Mouse (Mus musculus) hindbrain, embryonic 13.5 days (tissue): ENCODE measurements around the gene Meis3. TPM values are rescaled to one million over a fixed set of nuclear protein-coding genes. Genes with fewer than 3 reads are reported as not detected.
A peak's percentile ranks its signal among the peaks of the same experiment; 100 is the strongest.

Source experiments
- ATAC-seq: fragments of 200-750 bp; cut with Nextera tagmentation; 2 replicates; pipeline ENCODE4 v1.8.0; 2017; ENCODE audit warnings: moderate TSS enrichment; ENCODE audit not compliant: low FRiP score
- H3K27ac ChIP-seq: fragments of 300-500 bp; sonication (generic); 2 replicates; pipeline ENCODE4 v1.5.1; 2015; ENCODE audit warnings: inconsistent platforms, mild to moderate bottlenecking, moderate library complexity
- H3K27me3 ChIP-seq: fragments of 300-500 bp; sonication (generic); 2 replicates; pipeline ENCODE4 v1.6.1; 2015; ENCODE audit warnings: mild to moderate bottlenecking, inconsistent platforms
- H3K36me3 ChIP-seq: fragments of 300-500 bp; sonication (generic); 2 replicates; pipeline ENCODE4 v1.6.1; 2015; ENCODE audit warnings: mild to moderate bottlenecking, inconsistent platforms
- H3K4me1 ChIP-seq: fragments of 300-500 bp; sonication (generic); replicated peaks from 2 replicates; pipeline ENCODE4 v1.6.1; 2015; ENCODE audit warnings: inconsistent platforms
- H3K4me2 ChIP-seq: fragments of 300-500 bp; sonication (generic); 2 replicates; pipeline ENCODE4 v1.6.1; 2015; ENCODE audit warnings: inconsistent platforms, mild to moderate bottlenecking, moderate library complexity
- H3K4me3 ChIP-seq: fragments of 300-500 bp; sonication (generic); 2 replicates; pipeline ENCODE4 v1.5.1; 2015; ENCODE audit warnings: mild to moderate bottlenecking, inconsistent platforms
- H3K9ac ChIP-seq: fragments of 300-500 bp; sonication (generic); 2 replicates; pipeline ENCODE4 v1.6.1; 2015; ENCODE audit warnings: mild to moderate bottlenecking, inconsistent platforms
- H3K9me3 ChIP-seq: fragments of 300-500 bp; sonication (generic); 2 replicates; pipeline ENCODE4 v1.6.1; 2016; ENCODE audit warnings: inconsistent platforms
- WGBS: fragments of 180-500 bp; shearing (Covaris S2); methylation state at CpG from one replicate; pipeline ENCODE4 v1.1.7; 2015; 5-methylcytosine and 5-hydroxymethylcytosine counted together
- polyA plus RNA-seq: library from polyadenylated mRNA; unstranded; fragments of >200 nt; fragmentation: Nextera tagmentation; extraction: Ambion mirVana; gene quantifications from 2 replicates; pipeline ENCODE4 v1.2.1, GENCODE M21; 2015

Meis3 gene
- 147 and 160 TPM in 2 replicates for polyA plus RNA-seq

DNA sequence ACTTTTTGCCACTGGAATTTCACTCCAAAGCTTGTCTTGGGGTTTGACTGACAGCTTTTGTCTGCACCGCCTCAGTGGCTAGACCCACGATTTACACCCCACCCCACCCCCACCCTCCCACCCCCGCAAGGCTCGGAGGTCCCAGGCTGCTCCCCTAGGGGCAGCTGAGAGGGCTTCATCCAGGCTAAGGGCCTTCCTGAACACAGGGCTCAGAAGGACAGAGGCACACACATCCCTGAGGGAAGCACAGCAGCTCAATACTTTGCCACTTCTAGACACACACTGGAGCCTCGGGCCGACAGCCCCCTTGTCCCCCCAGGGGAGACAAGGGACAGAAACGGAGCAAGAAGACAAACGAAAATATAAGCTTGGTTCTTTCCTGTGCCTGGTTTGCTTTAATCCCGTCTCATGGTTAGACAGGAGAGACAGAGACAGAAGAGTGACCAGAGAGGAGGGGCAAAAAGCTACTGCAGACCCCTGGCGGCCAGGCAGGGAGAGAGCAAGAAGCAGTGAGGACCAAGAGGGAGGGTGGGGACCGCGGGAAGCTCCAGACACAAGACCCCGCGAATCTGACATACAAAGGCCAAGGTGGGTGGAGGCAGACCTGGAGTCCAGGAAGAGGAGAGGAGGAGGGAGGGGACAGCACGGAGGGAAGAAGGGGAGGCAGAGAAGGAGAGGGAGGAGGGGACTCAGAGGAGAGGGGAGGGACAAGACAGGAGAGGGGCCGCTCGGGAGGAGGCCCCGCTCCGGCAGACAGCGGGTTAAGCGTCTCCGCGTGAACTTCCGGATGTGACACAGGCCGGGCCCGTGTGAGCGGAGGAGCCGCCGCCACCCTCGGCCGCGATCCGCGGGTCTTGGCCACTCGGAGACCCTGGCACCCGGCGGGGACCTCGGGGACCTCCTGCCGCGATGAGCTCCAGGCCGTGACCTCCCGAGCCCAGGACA is at the start of gene Meis3:
Meis3 (plus strand) TSS at position 494 of the 945 bp plus-strand sequence.
- Histone ChIP-seq H3K9ac (peak within 1 kb of the TSS; percentile 93), H3K4me2 (peak within 1 kb of the TSS; percentile 70), H3K4me3 (peak within 1 kb of the TSS; percentile 82), H3K36me3 (peaks cover 29% of the 10 kb centered on the region), H3K27ac (peak within 1 kb of the TSS; percentile 93), H3K4me1 (peaks cover 52% of the 10 kb centered on the region), H3K9me3 (no peaks in the 10 kb centered on the region), H3K27me3 (no peaks in the 10 kb centered on the region)
- peak; percentile 90 for ATAC-seq
- under 1% methylated on average over 42 of the region's 42 CpGs for WGBS

DNA sequence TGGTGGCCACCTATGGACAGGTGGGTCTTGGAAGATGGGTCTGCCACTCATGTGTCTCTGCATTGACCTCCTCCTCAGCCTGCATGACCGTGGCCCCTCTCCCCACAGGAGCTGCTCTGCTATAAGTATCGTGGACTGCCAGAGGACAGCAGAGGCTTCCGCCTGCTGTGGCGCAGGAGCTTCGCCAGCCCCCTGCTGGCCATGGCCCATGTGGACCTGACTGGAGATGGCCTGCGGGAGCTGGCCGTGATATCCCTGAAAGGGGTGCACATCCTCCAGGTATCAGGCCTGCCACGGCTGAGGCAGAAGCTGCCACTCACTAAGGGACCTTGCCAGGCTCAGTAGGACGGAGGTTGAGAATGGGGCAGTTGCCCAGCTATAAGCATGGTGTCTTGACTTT is 49.1 kb upstream of the Meis3 start:
- no peak overlapping the region for H3K9ac ChIP-seq
- 82% methylated on average over 9 of the region's 9 CpGs for WGBS
- no peak for ATAC-seq

DNA sequence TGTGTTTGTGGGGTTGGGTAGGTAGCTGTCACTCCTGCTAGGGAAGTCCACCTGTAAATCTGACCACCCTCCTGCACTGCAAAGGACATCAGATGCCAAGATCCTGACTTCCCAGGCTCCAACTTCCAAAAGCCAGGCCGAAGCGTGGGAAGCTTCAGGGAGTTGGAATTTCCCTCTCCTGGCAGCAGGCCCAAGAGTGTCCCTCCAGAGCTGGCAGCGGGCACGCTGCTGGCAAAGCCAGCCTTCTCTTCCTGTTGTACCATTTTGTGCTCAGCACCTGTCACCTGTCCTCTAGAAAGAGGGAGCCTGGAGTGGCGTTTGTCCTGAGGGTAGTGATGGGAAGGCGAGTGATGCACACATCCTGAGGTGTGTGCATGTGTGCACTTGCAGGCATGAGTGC is 46.5 kb upstream of the Meis3 start:
- Histone ChIP-seq H3K4me2 (no peak overlapping the region), H3K36me3 (peaks cover 40% of the 10 kb centered on the region), H3K27me3 (no peaks in the 10 kb centered on the region), H3K9ac (no peak overlapping the region), H3K9me3 (no peaks in the 10 kb centered on the region), H3K4me1 (peaks cover 42% of the 10 kb centered on the region), H3K27ac (no peak overlapping the region), H3K4me3 (no peak overlapping the region)
- 85% methylated on average over 6 of the region's 6 CpGs for WGBS
- ATAC-seq = no peak

More for the DNA sequence above, 49.1 kb upstream of the Meis3 start:
- H3K4me3 ChIP-seq = no peak overlapping the region
- no peak overlapping the region for H3K27ac ChIP-seq
- H3K36me3 ChIP-seq = peaks cover 43% of the 10 kb centered on the region
- H3K4me2 ChIP-seq = no peak overlapping the region
- no peaks in the 10 kb centered on the region for H3K27me3 ChIP-seq
- peaks cover 20% of the 10 kb centered on the region for H3K4me1 ChIP-seq
- no peaks in the 10 kb centered on the region for H3K9me3 ChIP-seq

DNA sequence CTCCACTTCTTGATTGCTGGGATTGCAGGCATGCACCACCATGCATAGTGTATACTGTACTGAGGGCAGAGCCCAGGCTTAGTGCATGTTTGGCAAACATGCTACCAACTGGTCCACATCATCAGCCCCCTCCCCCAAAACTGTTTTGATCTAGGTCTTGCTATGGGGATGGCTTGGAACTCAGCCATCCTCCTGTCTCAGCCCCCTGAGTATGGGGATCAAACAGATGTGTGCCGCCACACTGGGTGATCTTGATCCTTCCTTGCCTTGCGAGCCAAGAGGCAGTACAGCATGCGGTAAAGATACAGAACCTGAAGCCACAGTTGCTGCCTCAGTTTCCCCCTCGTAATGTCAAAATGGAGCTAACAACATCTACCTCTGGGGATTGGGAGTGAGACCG is 46.0 kb upstream of the Meis3 start:
- peak overlapping the region; percentile 76 for H3K4me2 ChIP-seq
- peaks cover 35% of the 10 kb centered on the region for H3K36me3 ChIP-seq
- H3K27ac ChIP-seq = peak overlapping the region; percentile 88; the same call in 1 of the 2 replicates
- H3K9me3 ChIP-seq = no peaks in the 10 kb centered on the region
- peaks cover 48% of the 10 kb centered on the region for H3K4me1 ChIP-seq
- 66% methylated on average over 5 of the region's 5 CpGs for WGBS
- no peaks in the 10 kb centered on the region for H3K27me3 ChIP-seq
- H3K4me3 ChIP-seq = peak overlapping the region; percentile 61; the same call in 1 of the 2 replicates
- ATAC-seq = no peak
- 0 out of 2 replicates have a peak overlapping the region, but pooled peaks have one; percentile 85 for H3K9ac ChIP-seq

DNA sequence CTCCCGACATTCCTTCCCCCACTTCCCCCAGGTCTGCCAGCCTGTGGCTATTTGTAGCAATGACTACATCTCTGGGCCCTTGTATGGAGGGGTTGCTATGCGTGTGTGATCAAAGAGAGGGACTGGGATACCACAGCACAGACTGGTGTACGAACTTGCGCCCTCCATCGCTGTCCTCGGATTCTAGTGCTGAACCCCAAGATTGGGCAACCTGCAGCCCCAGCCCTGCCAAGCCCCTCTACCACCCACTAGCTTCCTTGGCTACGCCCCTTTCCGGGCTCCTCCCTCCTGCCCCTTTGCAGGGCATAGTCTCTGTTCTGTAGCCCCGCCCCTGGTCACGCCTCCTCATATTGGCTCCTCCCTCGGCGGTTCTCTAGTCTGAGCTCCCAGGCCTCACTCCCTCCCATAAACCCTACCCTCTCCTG is 45.5 kb upstream of the Meis3 start, which contains the start of gene Slc8a2:
Slc8a2 (plus strand) TSS at position 406 of the 425 bp plus-strand sequence.
- Histone ChIP-seq H3K4me1 (peaks cover 53% of the 10 kb centered on the region), H3K27ac (peak within 1 kb of the TSS; percentile 88), H3K9ac (peak within 1 kb of the TSS; percentile 85), H3K27me3 (no peaks in the 10 kb centered on the region), H3K4me3 (peak within 1 kb of the TSS; percentile 61), H3K4me2 (peak within 1 kb of the TSS; percentile 76), H3K36me3 (peaks cover 31% of the 10 kb centered on the region), H3K9me3 (no peaks in the 10 kb centered on the region)
- WGBS = 4% methylated on average over 12 of the region's 12 CpGs
- ATAC-seq = peak; percentile 87

DNA sequence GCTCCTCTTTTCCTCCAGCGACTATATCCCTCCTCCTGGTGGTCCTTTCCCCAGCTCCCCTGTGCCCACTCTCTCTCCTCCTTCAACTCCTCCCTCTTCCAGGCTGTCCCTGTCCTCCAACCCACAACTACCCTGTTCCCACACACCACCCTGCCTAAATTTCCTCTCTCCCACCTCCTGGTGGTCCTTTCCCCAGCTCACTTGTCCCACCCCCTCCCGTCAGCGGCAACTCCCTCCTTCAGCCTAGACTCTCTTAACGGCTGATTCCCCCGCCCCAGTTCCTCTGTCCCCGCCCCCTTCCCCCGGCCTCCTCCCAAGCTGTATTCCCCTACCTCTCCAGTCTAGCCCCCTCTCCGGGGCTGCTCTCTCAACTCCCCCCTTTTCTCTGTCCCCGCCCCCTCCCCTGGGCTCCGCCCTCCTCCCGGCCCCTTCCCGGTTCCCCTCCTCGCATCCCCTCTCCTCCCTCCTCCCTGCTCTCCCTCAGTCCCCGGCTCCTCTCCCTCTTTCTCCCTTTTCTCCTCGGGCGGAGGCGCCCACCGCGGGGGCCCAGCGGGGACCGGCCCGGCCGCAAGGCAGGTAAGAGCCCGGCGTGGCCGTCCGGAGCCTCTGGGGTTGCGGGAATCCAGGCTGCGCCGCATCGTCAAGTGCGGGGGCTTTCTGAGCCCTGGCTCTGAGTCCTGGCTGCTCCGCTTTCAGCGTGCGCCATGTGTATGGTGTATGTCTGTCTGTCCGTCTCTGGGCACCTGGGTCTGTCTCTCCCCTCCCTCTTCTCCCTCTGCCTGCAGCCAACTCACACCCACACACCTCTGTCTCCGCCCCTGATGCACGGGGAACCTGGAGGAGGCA is 44.8 kb upstream of the Meis3 start:
- peak; percentile 72 for ATAC-seq
- H3K36me3 ChIP-seq = peaks cover 25% of the 10 kb centered on the region

DNA sequence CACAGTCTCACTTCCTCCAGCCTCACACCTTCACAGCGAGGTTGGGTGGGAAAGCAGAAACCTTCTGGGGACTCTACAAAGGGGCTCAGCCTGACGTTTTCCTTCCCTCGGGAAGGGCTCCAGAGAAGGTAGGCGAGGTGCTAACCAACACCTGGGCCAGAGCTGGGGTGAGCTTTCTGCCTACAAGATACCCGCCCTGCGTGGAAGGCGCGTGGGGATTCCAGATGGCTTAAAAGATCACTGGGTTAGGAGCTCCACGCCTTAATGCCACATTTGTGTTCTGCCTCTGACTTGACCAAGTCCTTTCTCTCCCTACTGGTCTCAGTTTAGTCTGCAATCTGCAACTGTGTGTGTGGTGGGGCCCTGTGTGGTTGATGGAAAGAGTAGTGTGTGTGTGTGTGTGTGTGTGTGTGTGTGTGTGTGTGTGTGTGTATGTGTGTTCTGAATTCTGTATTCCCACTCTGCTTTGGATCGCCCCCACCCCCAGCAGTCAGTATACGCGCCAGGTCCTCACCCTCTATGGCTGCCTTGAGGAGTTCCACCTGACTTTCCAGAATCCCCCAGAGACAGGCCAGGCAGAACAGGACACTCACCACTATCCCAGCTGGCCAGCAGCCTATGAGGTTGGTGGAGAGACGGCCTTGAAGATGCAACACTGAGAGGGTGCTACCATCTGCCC is 43.8 kb upstream of the Meis3 start:
- peak overlapping the region; percentile 76 for H3K4me2 ChIP-seq
- peak overlapping the region; percentile 85 for H3K9ac ChIP-seq
- WGBS = 36% methylated on average over 13 of the region's 13 CpGs
- no peaks in the 10 kb centered on the region for H3K27me3 ChIP-seq
- H3K36me3 ChIP-seq = peaks cover 14% of the 10 kb centered on the region
- no peak for ATAC-seq
- H3K4me1 ChIP-seq = peaks cover 70% of the 10 kb centered on the region
- no peaks in the 10 kb centered on the region for H3K9me3 ChIP-seq
- H3K27ac ChIP-seq = peak overlapping the region; percentile 88
- peak overlapping the region; percentile 61 for H3K4me3 ChIP-seq

More for the DNA sequence above, 44.8 kb upstream of the Meis3 start:
- peaks cover 59% of the 10 kb centered on the region for H3K4me1 ChIP-seq
- H3K9ac ChIP-seq = peak overlapping the region; percentile 85
- peak overlapping the region; percentile 61 for H3K4me3 ChIP-seq
- no peaks in the 10 kb centered on the region for H3K27me3 ChIP-seq
- WGBS = 1% methylated on average over 38 of the region's 38 CpGs
- H3K9me3 ChIP-seq = no peaks in the 10 kb centered on the region
- peak overlapping the region; percentile 88 for H3K27ac ChIP-seq
- peak overlapping the region; percentile 76 for H3K4me2 ChIP-seq

DNA sequence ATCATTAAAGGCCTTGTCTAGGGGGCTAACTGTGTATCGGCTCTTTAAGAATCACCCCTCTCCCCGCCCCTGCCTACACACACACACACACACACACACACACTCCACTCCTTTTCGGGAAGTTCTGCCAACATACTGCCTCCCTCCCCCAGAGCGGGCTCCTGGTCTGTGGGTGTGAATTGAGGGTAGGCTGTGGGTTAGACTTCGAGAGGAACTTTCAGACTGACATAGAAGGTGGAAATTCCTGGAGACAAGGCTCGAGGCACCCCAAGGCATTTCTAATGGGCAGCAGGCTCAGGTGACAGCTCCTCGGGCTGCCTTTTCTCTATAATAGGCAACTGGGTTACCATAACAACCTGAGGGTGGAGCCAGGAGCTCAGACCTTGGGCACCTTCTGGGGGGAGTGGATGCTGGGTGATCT is 42.7 kb upstream of the Meis3 start:
- no peak for ATAC-seq
- 6% methylated on average over 7 of the region's 7 CpGs for WGBS
- H3K27me3 ChIP-seq = no peaks in the 10 kb centered on the region
- peak overlapping the region; percentile 61 for H3K4me3 ChIP-seq
- H3K9ac ChIP-seq = peak overlapping the region; percentile 46; the same call in 1 of the 2 replicates
- peak overlapping the region; percentile 76 for H3K4me2 ChIP-seq
- H3K36me3 ChIP-seq = peaks cover 5% of the 10 kb centered on the region
- H3K4me1 ChIP-seq = peaks cover 79% of the 10 kb centered on the region
- no peaks in the 10 kb centered on the region for H3K9me3 ChIP-seq
- peak overlapping the region; percentile 83 for H3K27ac ChIP-seq

DNA sequence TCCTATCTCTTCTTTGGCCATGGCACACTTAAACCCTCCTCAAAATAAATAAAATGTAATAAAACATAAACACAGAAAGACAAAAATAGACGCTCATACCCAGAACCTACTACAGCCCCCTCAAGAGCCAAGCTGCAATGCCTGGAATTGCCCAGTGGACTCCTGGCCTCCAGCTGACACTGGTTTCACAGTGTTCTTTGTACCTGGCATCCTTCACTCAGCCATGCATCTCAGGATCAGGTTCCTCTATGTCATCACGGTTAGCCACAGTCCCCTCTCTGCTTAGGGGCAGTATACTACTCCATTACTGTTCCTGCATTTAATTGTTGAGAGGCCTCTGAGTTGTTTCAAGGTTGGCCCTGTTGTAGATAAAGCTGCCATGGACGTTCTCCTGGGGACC is 42.0 kb upstream of the Meis3 start:
- Histone ChIP-seq H3K9me3 (no peaks in the 10 kb centered on the region), H3K27ac (peak overlapping the region; percentile 83), H3K4me2 (peak overlapping the region; percentile 76; the same call in 1 of the 2 replicates), H3K4me1 (peaks cover 81% of the 10 kb centered on the region), H3K4me3 (no peak overlapping the region), H3K9ac (no peak overlapping the region; the same call in 1 of the 2 replicates), H3K27me3 (no peaks in the 10 kb centered on the region), H3K36me3 (no peaks in the 10 kb centered on the region)
- ATAC-seq = no peak
- 74% methylated on average over 3 of the region's 3 CpGs for WGBS

DNA sequence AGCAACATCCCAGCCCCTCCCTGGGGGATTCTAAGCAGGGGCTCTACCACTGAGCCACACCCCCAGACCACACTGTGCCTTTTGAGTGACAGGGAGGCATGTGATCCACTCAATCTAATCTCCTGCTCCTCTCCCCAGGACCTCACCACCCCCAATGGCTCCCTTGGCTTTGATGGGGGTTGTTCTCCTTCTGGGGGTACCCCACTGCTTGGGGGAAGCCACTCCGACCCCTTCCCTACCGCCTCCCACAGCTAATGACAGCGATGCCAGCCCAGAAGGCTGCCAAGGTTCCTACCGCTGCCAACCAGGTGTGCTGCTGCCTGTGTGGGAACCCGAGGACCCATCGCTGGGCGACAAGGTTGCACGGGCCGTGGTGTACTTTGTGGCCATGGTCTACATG is 41.2 kb upstream of the Meis3 start:
- H3K4me2 ChIP-seq = peak overlapping the region; percentile 19; the same call in 1 of the 2 replicates
- H3K27me3 ChIP-seq = no peaks in the 10 kb centered on the region
- ATAC-seq = no peak
- peak overlapping the region; percentile 83 for H3K27ac ChIP-seq
- no peaks in the 10 kb centered on the region for H3K36me3 ChIP-seq
- H3K4me1 ChIP-seq = peaks cover 84% of the 10 kb centered on the region
- H3K4me3 ChIP-seq = no peak overlapping the region; the same call in 1 of the 2 replicates
- no peaks in the 10 kb centered on the region for H3K9me3 ChIP-seq
- no peak overlapping the region for H3K9ac ChIP-seq
- 91% methylated on average over 9 of the region's 9 CpGs for WGBS

DNA sequence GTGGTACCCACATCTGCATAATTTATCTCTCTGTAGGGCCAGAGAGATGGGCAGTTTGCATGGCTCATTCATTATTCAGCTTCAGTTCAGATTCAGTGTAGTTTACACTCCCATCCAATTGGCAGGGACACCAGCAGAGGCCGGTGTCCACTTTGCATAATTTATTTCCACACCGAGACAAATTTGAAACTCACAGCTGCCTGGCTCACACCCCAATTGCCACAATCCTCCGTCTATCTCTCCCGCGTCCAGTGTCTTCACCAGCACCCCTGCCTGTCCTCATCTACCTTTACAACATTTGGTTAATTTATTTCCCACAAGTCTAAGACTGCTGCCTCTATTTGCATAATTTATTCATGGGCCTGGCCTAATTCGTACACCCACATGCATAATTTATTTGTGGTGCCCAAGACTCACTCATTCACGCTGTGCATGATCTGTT is 39.9 kb upstream of the Meis3 start:
- no peaks in the 10 kb centered on the region for H3K9me3 ChIP-seq
- H3K4me3 ChIP-seq = no peak overlapping the region
- WGBS = 14% methylated on average over 7 of the region's 7 CpGs
- ATAC-seq = peak; percentile 67
- peaks cover 77% of the 10 kb centered on the region for H3K4me1 ChIP-seq
- peak overlapping the region; percentile 38 for H3K4me2 ChIP-seq
- peak overlapping the region; percentile 83 for H3K27ac ChIP-seq
- H3K36me3 ChIP-seq = peaks cover 8% of the 10 kb centered on the region
- peak overlapping the region; percentile 1; the same call in 1 of the 2 replicates for H3K9ac ChIP-seq
- H3K27me3 ChIP-seq = no peaks in the 10 kb centered on the region
